Mouse (Mus musculus) erythroblast, embryonic 14.5 days (primary cell): ENCODE results near the gene Mrps18b. TPM values are rescaled to one million over a fixed set of nuclear protein-coding genes. Genes with fewer than 3 reads are reported as not detected.
A peak's percentile ranks its signal among the peaks of the same experiment; 100 is the strongest.

Experiments used
- H3K27me3 ChIP-seq: 2 replicates; pipeline ENCODE4 v1.6.1; 2012; ENCODE audit warnings: inconsistent platforms; ENCODE audit not compliant: control insufficient read depth
- H3K36me3 ChIP-seq: 2 replicates; pipeline ENCODE4 v1.6.1; 2012; ENCODE audit warnings: mild to moderate bottlenecking, inconsistent platforms; ENCODE audit not compliant: control insufficient read depth
- H3K4me1 ChIP-seq: 2 replicates; pipeline ENCODE4 v1.6.1; 2012; ENCODE audit warnings: inconsistent platforms; ENCODE audit not compliant: control insufficient read depth
- H3K4me3 ChIP-seq: replicated peaks from 2 replicates; pipeline ENCODE3; 2012; ENCODE audit warnings: moderate library complexity, mild to moderate bottlenecking, inconsistent platforms
- H3K9me3 ChIP-seq: 2 replicates; pipeline ENCODE4 v1.6.1; 2012; ENCODE audit warnings: low read length, inconsistent platforms, mixed read lengths; ENCODE audit not compliant: control insufficient read depth
- GATA1 ChIP-seq: IDR thresholded peaks from 2 replicates; pipeline ENCODE4 v1.6.1; 2012; ENCODE audit warnings: low read length, inconsistent platforms, mixed read lengths
- TAL1 ChIP-seq: IDR thresholded peaks from 3 replicates; pipeline ENCODE4 v1.6.1; 2012; ENCODE audit warnings: low read length, inconsistent platforms, mixed read lengths
- polyA plus RNA-seq: library from polyadenylated mRNA; stranded (reverse); fragments of >175 nt; gene quantifications from 2 replicates; pipeline ENCODE4 v1.2.3, GENCODE M21; 2012

The Mrps18b gene
- polyA plus RNA-seq, 1 experiment: 0.85 TPM

DNA sequence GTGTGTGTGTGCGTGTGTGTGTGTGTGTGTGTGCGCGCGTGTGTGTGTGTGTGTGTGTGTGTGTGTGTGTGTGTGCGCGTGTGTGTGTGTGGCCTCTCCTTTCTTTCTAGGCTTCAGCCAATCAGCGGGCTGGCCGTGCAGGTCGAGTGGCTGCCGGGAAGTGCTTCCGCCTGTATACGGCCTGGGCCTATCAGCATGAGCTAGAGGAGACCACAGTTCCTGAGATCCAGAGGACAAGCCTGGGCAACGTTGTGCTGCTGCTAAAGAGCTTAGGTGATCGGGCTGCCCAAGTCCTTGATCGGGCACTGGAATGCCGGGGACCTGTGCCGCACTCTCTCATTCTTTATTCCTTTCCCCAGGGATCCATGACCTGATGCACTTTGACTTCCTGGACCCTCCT is 28.5 kb downstream of the Mrps18b start:
- no peak overlapping the region for H3K4me3 ChIP-seq
- peaks cover 4% of the 10 kb centered on the region; the same call in 1 of the 2 replicates for H3K4me1 ChIP-seq
- H3K9me3 ChIP-seq: no peaks in the 10 kb centered on the region; the same call in 1 of the 2 replicates
- peaks cover 98% of the 10 kb centered on the region for H3K36me3 ChIP-seq
- TF ChIP-seq GATA1: no peak
- no peak for TF ChIP-seq TAL1
- H3K27me3 ChIP-seq: no peaks in the 10 kb centered on the region

DNA sequence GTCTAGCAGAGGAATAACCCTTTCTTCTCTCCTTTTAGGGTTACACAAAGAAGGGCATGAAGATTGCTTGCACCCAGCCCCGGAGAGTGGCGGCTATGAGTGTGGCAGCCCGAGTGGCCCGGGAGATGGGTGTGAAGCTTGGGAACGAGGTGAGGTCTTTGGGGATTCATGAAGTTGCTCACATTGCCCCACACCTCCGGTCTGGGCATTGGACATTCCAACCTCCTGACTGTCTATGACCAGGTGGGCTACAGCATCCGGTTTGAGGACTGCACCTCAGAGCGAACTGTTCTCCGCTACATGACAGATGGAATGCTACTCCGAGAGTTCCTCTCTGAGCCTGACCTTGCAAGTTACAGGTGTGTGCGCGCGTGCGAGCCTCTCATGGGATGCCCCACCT is 32.4 kb downstream of the Mrps18b start:
- TF ChIP-seq TAL1 (no peak), GATA1 (no peak)
- Histone ChIP-seq H3K4me1 (peaks cover 28% of the 10 kb centered on the region), H3K9me3 (peaks cover 8% of the 10 kb centered on the region), H3K4me3 (no peak overlapping the region), H3K27me3 (no peaks in the 10 kb centered on the region), H3K36me3 (peaks cover 80% of the 10 kb centered on the region)

DNA sequence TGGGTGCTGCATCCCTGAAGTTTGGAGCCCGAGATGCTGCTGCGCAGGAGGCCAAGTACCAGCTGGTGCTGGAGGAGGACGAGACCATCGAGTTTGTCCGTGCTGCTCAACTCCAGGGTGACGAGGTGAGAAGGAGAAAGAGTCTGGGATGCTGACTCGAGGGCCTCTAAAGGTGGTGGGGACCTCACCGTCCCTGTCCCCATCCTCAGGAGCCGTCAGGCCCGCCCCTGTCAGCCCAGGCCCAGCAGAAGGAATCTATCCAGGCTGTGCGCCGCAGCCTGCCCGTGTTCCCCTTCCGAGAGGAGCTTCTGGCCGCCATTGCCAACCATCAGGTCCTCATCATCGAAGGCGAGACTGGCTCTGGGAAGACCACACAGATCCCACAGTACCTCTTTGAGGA is 33.3 kb downstream of the Mrps18b start:
- peaks cover 72% of the 10 kb centered on the region for H3K36me3 ChIP-seq
- TF ChIP-seq GATA1: no peak
- no peak for TF ChIP-seq TAL1
- peaks cover 28% of the 10 kb centered on the region for H3K4me1 ChIP-seq
- H3K4me3 ChIP-seq: no peak overlapping the region
- no peaks in the 10 kb centered on the region for H3K27me3 ChIP-seq
- H3K9me3 ChIP-seq: peaks cover 8% of the 10 kb centered on the region

DNA sequence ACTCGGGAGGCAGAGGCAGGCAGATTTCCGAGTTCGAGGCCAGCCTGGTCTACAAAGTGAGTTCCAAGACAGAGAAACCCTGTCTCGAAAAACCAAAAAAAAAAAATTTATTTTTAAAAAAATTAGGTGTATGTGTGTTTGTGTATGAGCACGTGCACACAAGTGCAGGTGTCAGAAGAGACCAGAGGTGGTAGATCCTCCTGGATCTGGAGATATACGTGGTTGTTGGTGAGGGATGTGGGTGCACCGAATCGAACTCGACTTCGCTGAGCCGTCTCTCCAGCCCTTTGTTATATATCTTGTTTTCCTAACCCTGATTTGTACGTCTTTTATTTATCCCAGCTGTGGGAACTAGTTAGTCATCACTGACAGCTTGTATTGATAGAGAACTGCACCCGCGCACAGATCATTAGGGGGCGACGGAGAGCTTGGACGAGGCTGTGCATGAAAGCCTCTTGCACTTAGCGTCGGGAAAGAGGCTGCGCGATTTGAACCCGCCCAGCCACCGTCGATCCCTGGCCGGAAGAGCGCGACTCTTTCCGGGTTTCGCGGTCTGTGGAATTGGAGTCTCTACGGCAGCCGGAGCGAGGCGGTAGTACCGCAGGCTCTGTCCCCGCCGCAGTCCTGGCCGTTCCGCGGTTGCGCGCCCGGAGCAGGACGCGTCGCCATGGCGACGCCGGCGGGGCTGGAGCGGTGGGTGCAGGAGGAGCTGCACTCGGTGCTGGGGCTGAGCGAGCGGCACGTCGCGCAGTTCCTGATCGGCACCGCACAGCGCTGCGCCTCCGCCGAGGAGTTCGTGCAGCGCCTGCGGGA is 36.7 kb downstream of the Mrps18b start, which contains the start of gene Dhx16:
Dhx16 (plus strand) TSS at position 575 of the 813 bp plus-strand sequence.
- H3K36me3 ChIP-seq: peaks cover 37% of the 10 kb centered on the region
- peak within 1 kb of the TSS; percentile 99 for H3K4me3 ChIP-seq
- H3K4me1 ChIP-seq: peaks cover 36% of the 10 kb centered on the region
- TF ChIP-seq TAL1: no peak
- no peak for TF ChIP-seq GATA1
- peaks cover 8% of the 10 kb centered on the region for H3K9me3 ChIP-seq
- no peaks in the 10 kb centered on the region for H3K27me3 ChIP-seq

DNA sequence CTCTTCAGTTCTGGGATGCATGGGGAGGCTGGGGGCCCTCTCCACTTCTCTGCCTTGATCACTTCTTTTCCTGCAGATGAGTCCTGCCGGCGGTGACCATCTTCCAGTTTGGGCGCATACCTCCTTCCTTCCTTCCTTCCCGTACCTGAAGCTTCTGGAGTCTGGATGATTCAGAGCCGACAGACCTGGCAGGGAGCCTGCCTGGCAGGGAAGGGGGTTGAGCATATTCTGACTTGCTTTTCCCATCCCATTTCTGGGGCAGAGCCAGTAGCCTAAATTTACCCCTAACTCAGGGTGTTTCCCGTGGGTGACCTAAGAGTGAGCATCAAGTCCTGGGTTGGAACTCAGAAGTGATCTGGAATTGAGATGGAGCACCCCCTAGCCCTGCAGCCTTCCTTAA is 41.5 kb downstream of the Mrps18b start:
- Histone ChIP-seq H3K36me3 (no peaks in the 10 kb centered on the region; the same call in 1 of the 2 replicates), H3K9me3 (peaks cover 6% of the 10 kb centered on the region), H3K4me3 (no peak overlapping the region), H3K27me3 (peaks cover 23% of the 10 kb centered on the region), H3K4me1 (peaks cover 25% of the 10 kb centered on the region)
- TF ChIP-seq GATA1 (no peak), TAL1 (no peak)

DNA sequence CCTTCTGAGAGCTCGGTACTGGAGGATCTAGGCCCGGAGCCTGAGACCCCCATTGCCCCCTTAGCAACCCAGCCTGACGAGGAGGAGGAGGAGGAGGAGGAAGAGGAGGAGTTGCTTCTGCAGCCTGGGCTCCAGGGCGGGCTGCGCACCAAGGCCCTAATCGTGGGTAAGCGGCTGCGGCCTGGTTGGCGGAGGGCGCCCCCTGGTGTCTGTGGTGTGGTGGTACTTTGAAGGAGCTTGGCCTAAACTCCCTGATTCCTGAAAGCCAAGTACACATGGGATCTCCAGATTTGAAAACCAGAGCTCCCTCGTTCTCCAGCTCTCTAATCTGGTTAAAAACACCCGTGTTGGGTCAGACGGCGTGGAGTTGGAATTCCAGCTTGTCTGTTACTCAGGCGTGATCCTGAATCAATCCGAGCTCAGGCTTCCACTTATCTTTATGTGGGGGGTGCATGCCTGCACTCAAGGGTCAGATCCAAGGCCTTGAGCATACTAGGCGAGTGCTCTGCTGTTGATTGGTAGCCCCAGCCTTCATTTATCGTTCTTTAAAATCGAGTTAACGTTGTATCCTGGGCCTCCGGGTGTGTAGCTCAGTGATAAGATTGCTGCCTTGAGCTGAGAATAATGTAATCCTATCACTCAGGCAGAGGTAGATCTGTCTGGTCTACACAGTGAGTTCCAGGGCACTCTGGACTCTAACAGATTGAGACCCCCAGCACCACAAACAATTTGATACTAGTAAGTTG is 42.2 kb downstream of the Mrps18b start:
- Histone ChIP-seq H3K4me1 (peaks cover 28% of the 10 kb centered on the region), H3K27me3 (peaks cover 31% of the 10 kb centered on the region), H3K9me3 (peaks cover 6% of the 10 kb centered on the region), H3K4me3 (no peak overlapping the region), H3K36me3 (no peaks in the 10 kb centered on the region; the same call in 1 of the 2 replicates)
- TF ChIP-seq GATA1: no peak
- TF ChIP-seq TAL1: no peak

DNA sequence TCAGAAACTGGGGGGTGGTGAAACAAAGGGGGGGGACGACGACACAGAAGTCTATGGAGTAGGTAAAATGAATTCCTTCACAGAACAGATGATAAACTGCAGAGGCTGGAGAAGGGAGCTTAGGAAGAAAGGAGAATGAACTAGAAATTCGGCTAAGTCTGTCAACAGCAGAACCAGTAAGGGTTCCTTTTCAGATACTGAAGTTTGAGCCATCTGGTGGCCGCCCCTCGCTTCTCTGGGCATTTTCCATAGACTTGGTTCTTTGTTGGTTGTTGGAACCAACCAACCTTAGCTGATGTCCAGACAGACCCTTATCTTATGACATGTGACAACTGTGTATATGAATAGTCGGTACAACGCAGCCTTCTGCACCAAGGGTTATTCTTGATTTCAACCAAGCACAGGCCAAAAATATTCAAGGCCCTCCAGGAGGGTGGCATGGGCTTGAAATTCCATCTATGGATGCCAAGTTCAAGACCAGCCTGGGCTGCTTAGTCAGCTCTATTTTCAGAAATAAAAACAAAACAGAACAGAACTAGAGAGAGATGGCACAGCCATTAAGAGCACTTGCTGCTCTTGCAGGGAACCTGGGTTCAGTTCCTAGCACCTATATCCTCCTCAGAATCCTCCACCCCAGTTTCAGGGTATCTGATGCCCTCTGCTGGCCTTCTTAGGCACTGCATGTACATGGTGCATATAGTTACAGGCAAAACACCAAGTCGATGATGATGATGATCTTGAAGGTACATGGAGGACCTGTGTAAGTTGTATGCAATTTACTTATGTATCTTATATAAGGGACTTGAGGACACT is 45.1 kb downstream of the Mrps18b start:
- Histone ChIP-seq H3K9me3 (peaks cover 16% of the 10 kb centered on the region), H3K27me3 (peaks cover 59% of the 10 kb centered on the region), H3K4me1 (peaks cover 46% of the 10 kb centered on the region), H3K4me3 (no peak overlapping the region), H3K36me3 (no peaks in the 10 kb centered on the region; the same call in 1 of the 2 replicates)
- TF ChIP-seq TAL1: no peak
- TF ChIP-seq GATA1: no peak

DNA sequence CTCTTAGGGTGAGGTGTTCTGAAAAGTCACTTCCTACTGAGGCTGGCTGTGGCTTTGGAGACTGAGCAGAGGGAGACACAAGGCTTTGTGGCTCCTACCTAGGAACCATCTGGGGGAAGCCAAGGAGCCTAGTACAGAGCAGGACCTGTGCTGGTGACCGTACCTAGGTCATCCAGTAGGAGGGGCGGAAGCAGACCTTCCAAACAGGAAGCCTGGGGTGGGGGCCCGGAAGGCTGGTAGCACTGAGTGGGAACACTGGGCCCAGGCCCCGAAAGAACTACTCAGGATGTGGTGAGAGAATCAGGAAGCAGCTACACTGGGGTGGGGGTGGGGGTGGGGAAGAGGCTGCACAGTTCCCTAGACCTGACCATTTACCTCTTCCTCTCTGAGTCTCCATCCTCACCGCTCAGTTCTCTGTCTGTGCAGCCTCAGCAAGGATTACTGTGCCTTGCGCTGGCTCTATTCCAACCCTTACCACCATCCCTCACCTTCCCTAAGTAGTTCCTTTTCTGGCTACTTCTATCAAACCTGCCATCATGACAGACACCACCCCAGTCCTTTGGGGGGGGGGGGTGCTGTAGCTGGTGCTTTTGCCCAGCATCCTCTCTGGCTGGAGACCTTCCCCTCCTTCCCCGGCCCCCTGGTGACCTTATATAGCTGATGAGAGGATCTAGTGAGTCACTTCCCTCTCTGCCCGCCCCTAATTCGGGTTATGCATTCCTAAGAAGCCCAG is 45.9 kb downstream of the Mrps18b start:
- Histone ChIP-seq H3K4me1 (peaks cover 54% of the 10 kb centered on the region), H3K27me3 (peaks cover 67% of the 10 kb centered on the region), H3K36me3 (no peaks in the 10 kb centered on the region; the same call in 1 of the 2 replicates), H3K4me3 (no peak overlapping the region), H3K9me3 (peaks cover 23% of the 10 kb centered on the region)
- TF ChIP-seq TAL1 (no peak), GATA1 (no peak)
